Mouse (Mus musculus) frontal cortex, postnatal 10 days (tissue): ENCODE data around the gene Col4a4.

Experiments
- DNase-seq, 2 experiments: peaks; one replicate each; pipeline ENCODE4 v3.0.0; 2022; ENCODE audit warnings: low spot score in 2 of 2, mixed read lengths in 1 of 2

Col4a4 gene

DNA sequence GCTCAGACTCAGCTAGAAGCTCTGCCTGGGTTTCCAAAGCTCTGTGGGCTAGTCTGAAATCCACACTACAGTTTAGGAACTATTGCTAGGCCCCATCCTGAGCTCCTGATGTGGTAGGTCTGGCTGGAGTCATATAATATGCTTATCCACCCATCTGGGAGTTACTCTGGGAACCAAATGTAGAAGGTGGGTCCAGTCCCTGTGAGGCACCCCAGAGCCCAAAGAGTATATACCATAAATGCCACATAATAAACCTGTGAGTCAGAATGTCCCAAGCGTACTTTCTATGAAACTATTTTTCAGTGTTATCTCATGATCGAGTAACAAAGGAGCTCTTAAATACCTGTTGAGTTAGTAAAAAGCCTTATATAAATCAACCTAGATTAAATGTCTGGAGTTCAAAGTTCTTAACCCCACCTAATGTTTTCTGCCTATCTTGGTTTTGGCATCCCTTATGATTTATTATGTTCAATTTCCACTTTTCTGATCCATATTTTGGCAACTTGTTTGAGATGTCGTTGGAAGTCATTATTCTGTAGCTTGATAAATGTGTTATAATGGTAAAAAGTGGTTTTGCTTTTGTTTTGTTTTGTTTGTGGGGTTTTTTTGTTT lies 172.1 kb downstream of the Col4a4 start:
- no peak for DNase-seq

GRCm38 (mm10) chr1:82412085-82412484 lies 174.6 kb downstream of the Col4a4 start:
- no peak for DNase-seq

DNA sequence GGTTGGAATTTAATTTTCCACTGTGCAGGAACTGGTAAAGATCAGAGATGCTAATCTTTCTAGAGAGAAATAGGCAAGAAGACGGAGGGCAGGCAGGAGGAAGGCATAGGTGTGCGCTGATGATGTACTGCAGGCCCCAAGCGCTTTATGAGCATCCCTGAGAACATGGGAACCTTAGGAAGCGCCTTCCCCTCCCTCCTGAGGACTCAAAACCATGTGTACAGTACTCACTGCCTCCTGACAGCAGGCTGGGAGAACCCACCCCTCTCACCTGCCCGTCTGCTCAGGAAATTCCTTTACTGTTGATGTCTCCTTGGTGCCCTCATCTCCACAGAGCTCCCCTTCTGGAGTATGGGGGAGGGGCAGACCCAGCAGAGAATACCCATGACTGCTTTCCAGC lies 175.1 kb downstream of the Col4a4 start:
- no peak for DNase-seq

DNA sequence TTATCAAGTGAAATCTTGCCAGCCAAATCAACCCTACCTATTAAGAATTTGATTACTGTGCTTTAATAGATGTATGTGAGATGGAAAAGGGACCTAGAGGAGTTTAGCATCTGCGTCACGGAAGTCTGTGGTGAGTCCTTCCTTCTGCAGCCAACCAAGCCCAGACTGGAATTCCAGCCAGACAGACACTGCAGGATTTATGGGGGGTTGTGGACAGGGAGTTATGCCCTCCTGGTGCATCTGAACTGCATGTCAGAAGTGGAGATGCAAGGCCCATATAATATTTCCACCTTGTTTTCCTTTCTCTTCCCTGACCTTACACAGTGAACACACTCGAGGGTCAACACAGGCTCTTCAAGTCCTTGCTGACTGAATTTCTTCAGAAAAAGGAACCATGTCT lies 176.1 kb downstream of the Col4a4 start:
- DNase-seq: no peak

DNA sequence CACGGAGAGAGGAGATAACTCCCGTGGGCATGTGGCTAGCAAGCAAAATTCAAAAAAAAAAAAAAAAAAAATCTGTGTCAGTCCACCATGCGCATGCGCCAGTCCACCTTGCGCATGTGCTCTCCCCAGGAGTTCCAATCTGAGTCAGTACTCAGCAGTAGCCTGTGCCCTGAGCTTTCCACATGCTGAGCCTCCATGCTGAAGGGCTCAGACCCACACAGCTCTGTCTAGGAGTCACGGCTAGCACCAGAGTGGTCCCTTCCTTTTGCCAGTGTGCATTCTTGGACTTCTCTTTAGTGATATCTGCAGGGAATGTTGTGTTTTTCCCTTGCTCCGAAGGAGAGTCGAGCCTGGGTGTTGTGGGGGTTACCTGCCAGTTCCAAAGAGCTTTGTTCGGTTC lies 177.4 kb downstream of the Col4a4 start:
- no peak for DNase-seq

GRCm38 (mm10) chr1:82407786-82408185 lies 178.9 kb downstream of the Col4a4 start:
- no peak for DNase-seq
